Mouse (Mus musculus): ENCODE data around the gene Olfr70. TPM values are rescaled to one million over a fixed set of nuclear protein-coding genes. Genes with fewer than 3 reads are reported as not detected.

Gene Olfr70
- polyA plus RNA-seq (2012) = not detected in 2 replicates

GRCm38 (mm10) chr4:43700707-43701106, at the start of gene Olfr70:
Olfr70 (minus strand) TSS chr4:43700807.

GRCm38 (mm10) chr4:43729794-43730550, 29.4 kb upstream of the Olfr70 start, which contains the start of gene Spaar:
Spaar (plus strand) TSS chr4:43730034.

GRCm38 (mm10) chr4:43726995-43727394, 26.4 kb upstream of the Olfr70 start, which contains the start of gene Hrct1:
Hrct1 (plus strand) TSS chr4:43727188.

GRCm38 (mm10) chr4:43709869-43710268, 9.3 kb upstream of the Olfr70 start, which contains the start of gene Olfr71:
Olfr71 (minus strand) TSS chr4:43710255.

GRCm38 (mm10) chr4:43668782-43669427, 31.7 kb downstream of the Olfr70 start, which contains the start of the genes Tmem8b and Fam221b:
Tmem8b (plus strand) TSS chr4:43668971.
Fam221b (minus strand) TSS chr4:43669145.

GRCm38 (mm10) chr4:43656339-43657109, 44.1 kb downstream of the Olfr70 start, which contains the start of gene Hint2:
Hint2 (minus strand) TSS chr4:43656466.

GRCm38 (mm10) chr4:43653161-43654015, 47.2 kb downstream of the Olfr70 start, which contains the start of gene Spag8:
Spag8 (minus strand) TSS chr4:43653594.

Other genes starting within 250 kb of the Olfr70 start
- gene Cd72, start 246.2 kb downstream of the Olfr70 start, polyA plus RNA-seq (2012) = 19.2 and 28.2 TPM in 2 replicates
- gene Sit1, start 217.1 kb downstream of the Olfr70 start, polyA plus RNA-seq (2012) = 0.63 and 1.5 TPM in 2 replicates
- 89.2 and 116 TPM in 2 replicates for gene Ccdc107, start 207.9 kb downstream of the Olfr70 start, polyA plus RNA-seq (2012)
- 24.6 and 38.5 TPM in 2 replicates for gene Arhgef39, start 201.1 kb downstream of the Olfr70 start, polyA plus RNA-seq (2012)
- gene Car9, start 193.8 kb downstream of the Olfr70 start, polyA plus RNA-seq (2012) = 6.6 and 7.2 TPM in 2 replicates
- gene Tpm2, start 177.0 kb downstream of the Olfr70 start, polyA plus RNA-seq (2012) = 4.0 and 10.1 TPM in 2 replicates
- 2.3 and 3.2 TPM in 2 replicates for gene Creb3, start 138.5 kb downstream of the Olfr70 start, polyA plus RNA-seq (2012)
- 173 and 201 TPM in 2 replicates for gene Tln1, start 138.1 kb downstream of the Olfr70 start, polyA plus RNA-seq (2012)
- 59.2 and 71.3 TPM in 2 replicates for gene Rgp1, start 122.1 kb downstream of the Olfr70 start, polyA plus RNA-seq (2012)
- gene Gba2, start 121.9 kb downstream of the Olfr70 start, polyA plus RNA-seq (2012) = 11.5 and 13.7 TPM in 2 replicates
- not detected in 2 replicates for gene Msmp, start 116.3 kb downstream of the Olfr70 start, polyA plus RNA-seq (2012)
- 2.0 and 2.3 TPM in 2 replicates for gene Npr2, start 68.9 kb downstream of the Olfr70 start, polyA plus RNA-seq (2012)
- gene Spag8, start 47.2 kb downstream of the Olfr70 start, polyA plus RNA-seq (2012) = 0.26 and 0.36 TPM in 2 replicates
- 44.6 and 61.0 TPM in 2 replicates for gene Hint2, start 44.3 kb downstream of the Olfr70 start, polyA plus RNA-seq (2012)
- 4.2 and 6.7 TPM in 2 replicates for gene Tmem8b, start 31.8 kb downstream of the Olfr70 start, polyA plus RNA-seq (2012)
- gene Fam221b, start 31.7 kb downstream of the Olfr70 start, polyA plus RNA-seq (2012) = 0.07 and 0.22 TPM in 2 replicates
- gene Olfr71, start 9.4 kb upstream of the Olfr70 start, polyA plus RNA-seq (2012) = not detected in 2 replicates
- not detected in 2 replicates for gene Hrct1, start 26.4 kb upstream of the Olfr70 start, polyA plus RNA-seq (2012)
- 0.03 TPM in 1 of 2 replicates, not detected in the other for gene Spaar, start 29.2 kb upstream of the Olfr70 start, polyA plus RNA-seq (2012)
- not detected in 2 replicates for gene Olfr159, start 70.2 kb upstream of the Olfr70 start, polyA plus RNA-seq (2012)
- not detected in 2 replicates for gene Olfr156, start 123.1 kb upstream of the Olfr70 start, polyA plus RNA-seq (2012)
- gene Olfr157, start 139.4 kb upstream of the Olfr70 start, polyA plus RNA-seq (2012) = not detected in 2 replicates
- not detected in 2 replicates for gene Olfr155, start 150.8 kb upstream of the Olfr70 start, polyA plus RNA-seq (2012)
- 0.53 and 1.00 TPM in 2 replicates for gene Reck, start 174.7 kb upstream of the Olfr70 start, polyA plus RNA-seq (2012)

All from megakaryocyte-erythroid progenitor cell, adult 5 weeks (primary cell).